ENCODE assay signal across 7 mouse cellular contexts in genomic region chr6:55037799-55038670, GRCm38 (mm10). TPM values are rescaled to one million over a fixed set of nuclear protein-coding genes. Genes with fewer than 3 reads are reported as not detected.
DNase-seq lines count a peak whose midpoint lies in the region; ATAC-seq and TF ChIP-seq lines count a peak whose summit lies in the region.

Gars (plus strand) TSS chr6:55038007.

- ATAC-seq in embryonic facial prominence, embryonic 12.5 days (ENCODE audit: insufficient number of reproducible peaks, insufficient read depth, low FRiP score, low TSS enrichment) = peak; percentile 91
- peak; percentile 89 for ATAC-seq in limb, embryonic 12.5 days (ENCODE audit: insufficient number of reproducible peaks, insufficient read depth, low FRiP score, low TSS enrichment, low read depth)
- peak; percentile 98 for ATAC-seq in midbrain, embryonic 15.5 days (replicated peaks)

- peak; percentile 88 for DNase-seq in adrenal gland, postnatal 25 days
- DNase-seq in heart, adult 18-20 months = peak; percentile 87 to 92
- DNase-seq in kidney, adult 2 months = peak; percentile 92
- peak; percentile 79 to 85 for DNase-seq in spleen, adult 2 months (ENCODE audit: low read depth in 1 of 2, low spot score in 2 of 2)

- peaks cover 11% of the 10 kb centered on the region; the same call in 1 of the 2 replicates for H3K4me1 ChIP-seq in embryonic facial prominence, embryonic 12.5 days
- peaks cover 6% of the 10 kb centered on the region for H3K4me1 ChIP-seq in kidney, adult 2 months (ENCODE audit: control insufficient read depth, insufficient read depth, low read length)
- H3K4me1 ChIP-seq in limb, embryonic 12.5 days (replicated peaks) = peaks cover 8% of the 10 kb centered on the region
- H3K4me1 ChIP-seq in midbrain, embryonic 15.5 days = peaks cover 22% of the 10 kb centered on the region
- H3K4me1 ChIP-seq in spleen, adult 2 months (ENCODE audit: control insufficient read depth, insufficient read depth, insufficient read length) = peaks cover 5% of the 10 kb centered on the region; the same call in 1 of the 2 replicates

- H3K9me3 ChIP-seq in embryonic facial prominence, embryonic 12.5 days = no peaks in the 10 kb centered on the region
- no peaks in the 10 kb centered on the region for H3K9me3 ChIP-seq in limb, embryonic 12.5 days
- H3K9me3 ChIP-seq in midbrain, embryonic 15.5 days = no peaks in the 10 kb centered on the region

- TF ChIP-seq CTCF in kidney, adult 2 months (conservative IDR thresholded peaks at IDR 0.05; ENCODE audit: insufficient read depth, insufficient read length, low read depth, low read length) = no peak
- no peak for TF ChIP-seq CTCF in spleen, adult 2 months (IDR thresholded peaks at IDR 0.05; ENCODE audit: extremely low read depth, insufficient read depth, insufficient read length, insufficient replicate concordance)

- H3K36me3 ChIP-seq in embryonic facial prominence, embryonic 12.5 days = no peaks in the 10 kb centered on the region
- H3K36me3 ChIP-seq in kidney, adult 2 months (ENCODE audit: control insufficient read depth, insufficient read depth, low read length) = no peaks in the 10 kb centered on the region
- no peaks in the 10 kb centered on the region for H3K36me3 ChIP-seq in limb, embryonic 12.5 days
- no peaks in the 10 kb centered on the region for H3K36me3 ChIP-seq in midbrain, embryonic 15.5 days (replicated peaks)
- no peaks in the 10 kb centered on the region for H3K36me3 ChIP-seq in spleen, adult 2 months (ENCODE audit: control insufficient read depth, insufficient read depth, low read length)

- H3K4me3 ChIP-seq in embryonic facial prominence, embryonic 12.5 days = peak within 1 kb of the TSS; percentile 97
- peak within 1 kb of the TSS; percentile 88 for H3K4me3 ChIP-seq in kidney, adult 2 months (ENCODE audit: insufficient read depth, low read depth, low read length)
- peak within 1 kb of the TSS; percentile 97 for H3K4me3 ChIP-seq in limb, embryonic 12.5 days (replicated peaks)
- H3K4me3 ChIP-seq in midbrain, embryonic 15.5 days = peak within 1 kb of the TSS; percentile 99
- H3K4me3 ChIP-seq in spleen, adult 2 months (ENCODE audit: extremely low read depth, insufficient read depth, insufficient read length) = peak within 1 kb of the TSS; percentile 93

- TF ChIP-seq POLR2A in kidney, adult 2 months (IDR thresholded peaks at IDR 0.05; ENCODE audit: low read depth, low read length) = peak; percentile 38
- peak; percentile 91 for TF ChIP-seq POLR2A in spleen, adult 2 months (IDR thresholded peaks at IDR 0.05; ENCODE audit: low read depth, low read length)

- under 1% methylated on average over 87 of the region's 87 CpGs for WGBS in embryonic facial prominence, embryonic 12.5 days
- under 1% methylated on average over 87 of the region's 87 CpGs for WGBS in kidney, adult 2 months
- under 1% methylated on average over 75 of the region's 87 CpGs for WGBS in limb, embryonic 12.5 days
- WGBS in midbrain, embryonic 15.5 days = under 1% methylated on average over 87 of the region's 87 CpGs
- under 1% methylated on average over 87 of the region's 87 CpGs for WGBS in spleen, adult 2 months

- peak within 1 kb of the TSS; percentile 79 for H3K9ac ChIP-seq in embryonic facial prominence, embryonic 12.5 days
- H3K9ac ChIP-seq in limb, embryonic 12.5 days (replicated peaks) = peak within 1 kb of the TSS; percentile 93
- peak within 1 kb of the TSS; percentile 99 for H3K9ac ChIP-seq in midbrain, embryonic 15.5 days

- H3K27me3 ChIP-seq in embryonic facial prominence, embryonic 12.5 days = no peaks in the 10 kb centered on the region
- no peaks in the 10 kb centered on the region for H3K27me3 ChIP-seq in kidney, adult 2 months (replicated peaks; ENCODE audit: control insufficient read depth, insufficient read depth, low read length)
- H3K27me3 ChIP-seq in limb, embryonic 12.5 days = no peaks in the 10 kb centered on the region
- 0 out of 2 replicates have a peak, but pooled peaks cover 4% of the 10 kb centered on the region for H3K27me3 ChIP-seq in midbrain, embryonic 15.5 days (replicated peaks)
- H3K27me3 ChIP-seq in spleen, adult 2 months (ENCODE audit: control insufficient read depth, insufficient read depth, low read length) = no peaks in the 10 kb centered on the region

- H3K27ac ChIP-seq in embryonic facial prominence, embryonic 12.5 days = peak within 1 kb of the TSS; percentile 90
- H3K27ac ChIP-seq in kidney, adult 2 months (ENCODE audit: insufficient read depth, low read depth, low read length) = peak within 1 kb of the TSS; percentile 94
- H3K27ac ChIP-seq in limb, embryonic 12.5 days = peak within 1 kb of the TSS; percentile 95
- peak within 1 kb of the TSS; percentile 98 for H3K27ac ChIP-seq in midbrain, embryonic 15.5 days
- peak within 1 kb of the TSS; percentile 94 for H3K27ac ChIP-seq in spleen, adult 2 months (ENCODE audit: insufficient read depth, low read length)

- H3K4me2 ChIP-seq in embryonic facial prominence, embryonic 12.5 days (replicated peaks) = peak within 1 kb of the TSS; percentile 82
- peak within 1 kb of the TSS; percentile 83 for H3K4me2 ChIP-seq in limb, embryonic 12.5 days
- H3K4me2 ChIP-seq in midbrain, embryonic 15.5 days = peak within 1 kb of the TSS; percentile 60

RNA-seq across cellular contexts. Expression of gene Gars, which starts in this region (rescaled TPM):
- 81.7 and 85.7 TPM in 2 replicates for total RNA-seq in adrenal gland, postnatal 25 days (2021)
- polyA plus RNA-seq in embryonic facial prominence, embryonic 12.5 days (2016; fragmentation: Nextera tagmentation; extraction: Ambion mirVana) = 150 and 151 TPM in 2 replicates
- total RNA-seq in heart, adult 18-20 months (2021) = 10 to 100 TPM; 60.8 to 61.1 TPM
- polyA plus RNA-seq in kidney, adult 2 months (2012; rRNA removed) = 31.4 and 35.9 TPM in 2 replicates
- polyA plus RNA-seq in limb, embryonic 12.5 days (2016; fragmentation: Nextera tagmentation; extraction: Ambion mirVana) = 148 and 149 TPM in 2 replicates
- 216 and 219 TPM in 2 replicates for polyA plus RNA-seq in midbrain, embryonic 15.5 days (2015; fragmentation: Nextera tagmentation; extraction: Ambion mirVana)
- polyA plus RNA-seq in spleen, adult 2 months (2012; rRNA removed) = 17.1 and 23.7 TPM in 2 replicates

Comparison
In these comparisons a context has a peak if more than half of its experiments do, and no peak if none do; other contexts are left out.
1. Peak in every context shown above with its lines: DNase-seq, ATAC-seq, H3K4me3 ChIP-seq and H3K27ac ChIP-seq.